Mouse (Mus musculus) liver, embryonic 14.5 days (tissue): ENCODE data around the gene Ntn5.

Source experiments
- CTCF ChIP-seq: IDR thresholded peaks from 2 replicates; pipeline ENCODE4 v1.5.1; 2016; ENCODE audit warnings: antibody characterized with exemption, low read depth, control low read depth
- EP300 ChIP-seq: IDR thresholded peaks from 2 replicates; pipeline ENCODE4 v1.6.1; 2016; ENCODE audit warnings: antibody characterized with exemption, low read depth

- TF ChIP-seq CTCF (peak; percentile 41), EP300 (no peak)
These were observed 14.9 kb upstream of the Ntn5 start for GRCm38 (mm10) chr7:45668921-45669320.
